Mouse (Mus musculus) cortical plate, adult 2 months (tissue): ENCODE data around the gene Zfp69. TPM values are rescaled to one million over a fixed set of nuclear protein-coding genes. Genes with fewer than 3 reads are reported as not detected.

Source experiments
- H3K27ac ChIP-seq: fragments of 200-500 bp; 2 replicates; pipeline ENCODE4 v1.5.1; 2012; ENCODE audit warnings: low read length, control low read depth, inconsistent platforms; ENCODE audit not compliant: insufficient read depth
- H3K4me1 ChIP-seq: fragments of 200-500 bp; 2 replicates; pipeline ENCODE4 v1.6.1; 2011; ENCODE audit warnings: low read length; ENCODE audit not compliant: control insufficient read depth, insufficient read depth
- H3K4me3 ChIP-seq: fragments of 200-500 bp; 2 replicates; pipeline ENCODE4 v1.5.1; 2011; ENCODE audit warnings: mild to moderate bottlenecking, low read length, control low read depth; ENCODE audit not compliant: insufficient read depth
- CTCF ChIP-seq: fragments of 200-500 bp; IDR thresholded peaks from 2 replicates; pipeline ENCODE4 v1.5.1; 2011; ENCODE audit warnings: mild to moderate bottlenecking, control low read depth, low read length; ENCODE audit not compliant: insufficient read depth; ENCODE audit errors: extremely low read depth
- POLR2A ChIP-seq: fragments of 200-500 bp; IDR thresholded peaks from 2 replicates; pipeline ENCODE4 v1.6.1; 2011; ENCODE audit warnings: mild to moderate bottlenecking, low read length, control low read depth; ENCODE audit not compliant: insufficient read depth; ENCODE audit errors: extremely low read depth
- polyA plus RNA-seq: library from polyadenylated mRNA; depleted of rRNA; stranded (reverse); fragments of >200 nt; gene quantifications from 2 replicates; pipeline ENCODE4 v1.2.3, GENCODE M21; 2012

The Zfp69 gene
- polyA plus RNA-seq, 1 experiment = 1.5 TPM

- no peak overlapping the region for H3K27ac ChIP-seq
- no peak overlapping the region for H3K4me3 ChIP-seq
- no peaks in the 10 kb centered on the region for H3K4me1 ChIP-seq
- TF ChIP-seq POLR2A (no peak), CTCF (no peak)
Observed at GRCm38 (mm10) chr4:120930736-120931135, 20.8 kb downstream of the Zfp69 start.

- Histone ChIP-seq H3K27ac (no peak overlapping the region), H3K4me3 (no peak overlapping the region), H3K4me1 (no peaks in the 10 kb centered on the region)
- TF ChIP-seq POLR2A = no peak
- no peak for TF ChIP-seq CTCF
Observed at GRCm38 (mm10) chr4:120928686-120929085, 22.8 kb downstream of the Zfp69 start.

DNA sequence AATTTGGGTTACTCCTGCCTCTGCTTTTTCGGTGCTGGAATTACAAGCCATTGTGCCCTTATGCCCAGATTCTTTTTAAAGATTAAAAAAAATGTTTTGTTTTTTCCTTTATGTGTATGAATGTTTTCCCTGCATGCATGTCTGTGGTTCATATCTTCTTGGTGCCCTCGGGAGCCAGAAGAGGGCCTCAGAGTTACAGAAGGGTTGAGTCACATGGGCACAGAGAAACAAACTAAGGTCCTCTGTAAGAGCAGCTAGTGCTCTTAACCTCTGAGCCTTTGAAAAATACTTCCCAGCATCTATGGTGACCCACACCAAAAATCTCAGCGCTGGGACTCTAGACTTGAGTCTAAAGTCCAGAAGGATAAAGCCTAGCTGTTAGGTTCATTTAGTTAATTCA, 26.1 kb downstream of the Zfp69 start:
- no peak overlapping the region for H3K27ac ChIP-seq
- TF ChIP-seq POLR2A = no peak
- TF ChIP-seq CTCF = 0 out of 2 replicates have a peak, but pooled peaks have one; percentile 28
- H3K4me1 ChIP-seq = no peaks in the 10 kb centered on the region
- H3K4me3 ChIP-seq = peak overlapping the region; percentile 93

- no peak for TF ChIP-seq CTCF
- peak; percentile 98 for TF ChIP-seq POLR2A
Observed at GRCm38 (mm10) chr4:120924554-120925299, 26.8 kb downstream of the Zfp69 start, which contains the start of gene Exo5. Exo5 (minus strand) TSS chr4:120925017.

GRCm38 (mm10) chr4:120921461-120921860, 30.0 kb downstream of the Zfp69 start:
- H3K4me3 ChIP-seq = no peak overlapping the region
- no peak for TF ChIP-seq POLR2A
- TF ChIP-seq CTCF = no peak
- no peaks in the 10 kb centered on the region for H3K4me1 ChIP-seq
- no peak overlapping the region for H3K27ac ChIP-seq

More at GRCm38 (mm10) chr4:120924554-120925299, 26.8 kb downstream of the Zfp69 start, which contains the start of gene Exo5:
- Histone ChIP-seq H3K27ac (0 out of 2 replicates have a peak within 1 kb of the TSS, but pooled peaks have one; percentile 0), H3K4me1 (no peaks in the 10 kb centered on the region), H3K4me3 (peak within 1 kb of the TSS; percentile 93)

- H3K27ac ChIP-seq = no peak overlapping the region
- H3K4me3 ChIP-seq = no peak overlapping the region
- TF ChIP-seq POLR2A = no peak
- TF ChIP-seq CTCF = no peak
- no peaks in the 10 kb centered on the region for H3K4me1 ChIP-seq
Observed at GRCm38 (mm10) chr4:120914501-120914900, 37.0 kb downstream of the Zfp69 start.

- H3K4me1 ChIP-seq = no peaks in the 10 kb centered on the region
- no peak overlapping the region for H3K4me3 ChIP-seq
- no peak overlapping the region for H3K27ac ChIP-seq
- TF ChIP-seq POLR2A (no peak), CTCF (no peak)
Observed at GRCm38 (mm10) chr4:120913861-120914260, 37.6 kb downstream of the Zfp69 start.

DNA sequence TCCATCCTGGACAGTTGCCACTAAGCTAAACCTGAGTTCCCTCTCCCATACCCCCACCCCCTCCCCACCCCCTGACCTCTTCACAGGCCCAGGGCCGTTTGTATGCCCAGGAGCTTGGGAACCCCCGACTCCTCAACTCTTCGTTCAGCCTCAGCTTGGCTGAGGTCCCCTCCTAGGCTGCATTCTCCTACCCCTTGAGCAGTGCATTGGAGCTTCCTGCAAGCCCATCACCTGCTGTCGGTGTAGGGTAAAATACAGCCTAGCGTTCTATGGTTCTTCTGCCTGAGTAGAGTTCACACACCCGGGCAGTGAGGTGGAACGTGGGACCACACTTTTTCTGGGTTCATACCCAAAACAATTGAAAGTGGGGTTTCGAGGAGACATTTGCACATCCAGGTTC, 38.1 kb downstream of the Zfp69 start:
- Histone ChIP-seq H3K4me1 (no peaks in the 10 kb centered on the region), H3K4me3 (no peak overlapping the region), H3K27ac (no peak overlapping the region)
- TF ChIP-seq POLR2A = no peak
- TF ChIP-seq CTCF = no peak

GRCm38 (mm10) chr4:120912866-120913265, 38.6 kb downstream of the Zfp69 start:
- Histone ChIP-seq H3K4me1 (no peaks in the 10 kb centered on the region), H3K4me3 (no peak overlapping the region), H3K27ac (no peak overlapping the region)
- TF ChIP-seq CTCF (no peak), POLR2A (no peak)

DNA sequence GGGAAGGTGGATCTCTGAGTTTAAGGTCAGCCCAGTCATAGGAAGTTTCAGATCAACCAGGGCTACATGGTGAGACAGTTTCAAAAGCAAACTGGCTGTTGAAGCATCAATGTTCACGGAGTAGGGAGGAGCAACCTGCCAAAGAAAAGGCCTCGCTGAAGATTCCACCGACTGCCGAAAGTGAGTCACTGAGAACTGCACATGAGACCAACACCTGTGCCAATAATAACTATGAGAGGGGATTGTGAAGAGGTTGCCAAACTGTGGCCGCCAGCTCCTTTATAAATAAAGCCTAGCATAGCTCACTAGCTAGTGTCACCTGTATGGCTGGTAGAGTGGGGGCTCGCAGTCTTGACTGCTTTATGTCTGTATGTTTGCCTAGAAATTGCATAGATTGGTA, 40.4 kb downstream of the Zfp69 start:
- TF ChIP-seq POLR2A = no peak

More for the DNA sequence above, 40.4 kb downstream of the Zfp69 start:
- H3K4me3 ChIP-seq = no peak overlapping the region
- H3K4me1 ChIP-seq = no peaks in the 10 kb centered on the region
- no peak overlapping the region for H3K27ac ChIP-seq
